Mouse (Mus musculus): ENCODE data around the gene Disp1. TPM values are rescaled to one million over a fixed set of nuclear protein-coding genes. Genes with fewer than 3 reads are reported as not detected.

The Disp1 gene
- 1 to 10 TPM; 7.0 to 9.2 TPM for total RNA-seq (2021)

- peak; percentile 66 for DNase-seq
- intact Hi-C loops (cut with DNase I), result no loop called here
Observed at GRCm38 (mm10) chr1:183220796-183221718, at the start of gene Disp1. TSS of gene Disp1 (minus strand) at chr1:183221522.

- DNase-seq, result no peak
- intact Hi-C loops (cut with DNase I), result loop anchor here (10.0 kb wide), 1 partner anchor 713 kb away; no protein-coding TSS in a partner anchor
Observed at GRCm38 (mm10) chr1:183267666-183268065, 46.3 kb upstream of the Disp1 start.

DNA sequence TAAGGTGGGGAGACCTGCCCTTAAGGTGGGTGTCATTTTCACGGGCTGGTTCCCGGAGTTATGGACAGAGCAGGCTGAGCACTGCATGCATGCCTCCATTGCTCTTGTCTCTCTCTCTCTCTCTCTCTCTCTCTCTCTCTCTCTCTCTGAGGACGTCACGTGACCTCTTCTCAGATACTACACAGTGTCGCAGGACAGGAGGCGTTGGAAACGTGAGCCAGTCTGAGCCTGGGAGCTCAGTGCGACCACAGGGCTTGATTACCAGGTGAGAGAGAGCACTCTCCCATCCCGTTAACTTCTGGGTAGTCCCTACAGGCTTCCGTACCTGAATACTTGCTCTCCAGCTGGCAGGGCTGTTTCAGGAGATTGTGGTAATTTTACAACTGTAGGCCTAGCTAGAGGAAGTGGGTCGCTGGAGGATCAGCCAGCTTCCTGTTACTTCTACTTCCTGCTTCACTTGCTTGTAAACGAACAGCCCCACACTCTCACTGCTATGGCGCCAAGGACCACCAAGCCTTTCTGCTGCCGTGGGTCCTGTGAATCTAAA is 44.7 kb upstream of the Disp1 start:
- intact Hi-C loops (cut with DNase I), result loop anchor here (10.0 kb wide), 1 partner anchor 711 kb away; no protein-coding TSS in a partner anchor
- DNase-seq, result no peak

DNA sequence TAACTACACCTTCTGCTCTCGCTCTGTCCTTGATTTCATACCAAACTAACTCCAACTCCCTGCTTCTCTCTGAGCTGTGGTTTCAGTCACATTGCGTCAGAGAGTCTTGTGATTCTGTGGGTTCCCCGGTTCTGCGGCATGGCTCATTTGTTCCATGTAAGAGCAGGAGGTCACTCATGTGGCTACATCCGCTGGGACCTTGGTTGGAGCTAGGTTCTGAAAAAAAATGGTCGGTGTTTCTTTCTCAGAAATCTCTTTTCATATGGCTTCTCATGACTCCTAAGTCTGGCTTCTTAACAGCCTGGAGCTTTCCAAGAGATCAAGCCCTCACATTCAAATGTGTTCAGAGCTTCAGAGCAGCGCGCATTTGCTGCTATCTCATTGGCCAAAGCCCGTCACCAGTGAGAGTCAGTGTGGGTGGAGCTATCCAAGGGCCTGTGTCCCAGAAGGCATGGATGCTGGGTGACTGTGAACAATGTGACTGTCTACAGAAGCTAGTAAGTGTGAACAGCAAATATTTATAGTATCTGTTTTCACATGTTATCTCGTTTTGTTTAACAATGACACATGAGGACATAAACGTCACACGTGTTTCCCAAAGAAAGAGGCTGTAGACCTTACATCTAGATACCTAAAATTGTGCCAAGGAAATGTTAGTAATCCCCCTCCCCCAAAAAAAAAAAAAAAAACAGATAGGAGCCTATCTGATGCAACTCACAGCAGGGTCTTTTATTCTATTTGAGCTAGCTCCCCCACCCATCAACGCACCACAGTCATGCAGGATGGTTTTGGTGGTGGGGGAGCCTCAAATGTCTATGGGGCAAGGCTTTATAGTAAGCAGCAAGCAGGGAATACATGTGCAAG is 43.1 kb upstream of the Disp1 start:
- DNase-seq, result no peak
- intact Hi-C loops (cut with DNase I), result loop anchor here (10.0 kb wide), 1 partner anchor 710 kb away; no protein-coding TSS in a partner anchor

GRCm38 (mm10) chr1:183252574-183252973 is 31.3 kb upstream of the Disp1 start:
- intact Hi-C loops (cut with DNase I), result no loop called here
- no peak for DNase-seq

DNA sequence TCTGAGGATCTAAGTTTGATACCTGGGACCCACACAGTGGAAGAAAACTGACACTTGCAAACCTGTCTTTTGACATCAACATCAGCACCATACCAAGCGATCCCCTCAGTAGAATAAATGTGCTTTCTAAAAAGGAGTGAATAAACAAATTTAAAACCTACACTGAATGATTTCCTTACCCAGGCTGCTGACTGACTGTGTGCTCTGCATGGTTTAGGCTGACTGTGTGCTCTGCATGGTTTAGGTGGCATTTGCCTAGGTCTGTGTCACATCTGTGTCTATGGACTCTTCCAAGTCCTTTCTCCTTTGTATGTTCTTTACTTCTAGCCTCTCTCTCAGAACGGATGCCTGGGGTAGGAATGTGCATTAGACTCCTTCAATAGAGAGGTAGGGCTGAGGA is 30.5 kb upstream of the Disp1 start:
- intact Hi-C loops (cut with DNase I), result no loop called here
- no peak for DNase-seq

DNA sequence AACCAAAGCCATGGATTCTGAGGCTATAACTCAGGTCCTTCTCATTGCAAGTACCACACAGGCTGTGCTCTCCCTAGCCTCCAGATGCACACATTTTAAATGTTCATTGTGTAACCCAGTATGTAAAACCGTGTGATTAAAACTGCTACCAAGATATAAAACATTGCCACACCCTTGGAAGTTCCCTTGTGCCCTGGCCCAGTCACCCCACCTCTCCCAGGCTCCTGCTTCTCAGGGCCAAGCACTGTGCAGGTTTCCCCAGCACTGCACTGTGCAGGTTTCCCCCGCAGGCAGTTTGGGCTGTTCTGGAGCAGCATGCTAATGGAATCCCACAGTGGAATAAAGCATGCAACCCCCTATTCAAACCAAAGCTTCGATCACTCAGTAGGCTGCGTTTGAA is 29.3 kb upstream of the Disp1 start:
- intact Hi-C loops (cut with DNase I), result no loop called here
- DNase-seq, result no peak

DNA sequence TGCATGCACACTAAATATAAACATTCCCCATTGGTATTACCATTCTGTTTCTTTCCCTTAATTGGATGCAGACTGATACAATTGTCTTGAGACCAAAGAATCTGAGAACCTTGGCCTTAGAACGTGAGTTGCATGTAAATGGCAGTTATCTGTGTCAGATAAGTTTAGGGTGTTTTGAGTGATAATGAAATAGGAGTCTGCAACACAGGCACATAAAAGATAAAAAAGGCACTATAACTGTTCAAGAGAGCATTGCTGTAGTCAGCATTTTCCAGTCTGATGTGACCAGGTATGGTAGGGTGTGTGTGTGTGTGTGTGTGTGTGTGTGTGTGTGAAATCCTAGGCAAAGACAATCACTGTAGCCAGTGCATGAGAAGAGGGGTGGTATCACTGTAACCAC is 26.8 kb upstream of the Disp1 start:
- no peak for DNase-seq
- intact Hi-C loops (cut with DNase I), result no loop called here

DNA sequence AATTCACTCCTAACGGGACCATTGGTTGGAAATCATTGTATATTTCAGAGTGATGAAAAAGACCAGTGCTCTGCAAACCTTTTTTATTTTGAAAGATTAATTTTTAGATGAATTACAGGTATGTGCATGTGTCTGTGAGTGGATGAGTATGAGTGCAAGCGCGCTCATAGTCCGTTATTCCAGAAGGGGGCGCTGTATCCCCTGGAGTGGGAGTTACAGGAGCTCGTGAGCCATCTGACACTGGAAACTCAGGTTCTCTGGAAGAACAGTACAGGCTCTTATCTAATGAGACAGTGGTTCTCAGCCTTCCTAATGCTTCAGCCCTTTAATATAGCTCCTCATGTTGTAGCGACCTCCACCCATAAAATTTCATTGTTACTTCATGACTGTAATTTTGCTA is 22.0 kb upstream of the Disp1 start:
- no peak for DNase-seq
- intact Hi-C loops (cut with DNase I), result no loop called here

DNA sequence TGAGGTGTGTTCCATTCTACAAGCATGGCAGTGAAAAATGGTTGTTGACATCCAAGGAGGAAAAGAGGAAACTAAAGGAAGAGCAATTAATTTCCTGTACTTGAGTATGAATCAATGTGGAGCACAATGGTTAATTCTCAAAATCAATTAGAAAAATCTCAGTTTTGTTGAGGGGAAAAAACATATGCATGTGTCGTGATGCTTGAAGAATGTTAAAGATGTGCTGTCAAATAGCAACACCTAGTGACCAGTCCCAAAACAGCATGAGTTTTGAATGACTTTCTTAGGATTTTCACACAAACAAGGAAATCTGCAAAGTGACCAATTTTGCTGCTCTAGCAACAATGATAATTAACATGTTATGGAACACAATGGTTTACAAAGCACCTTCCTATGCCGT is 16.6 kb upstream of the Disp1 start:
- intact Hi-C loops (cut with DNase I), result loop anchor here (10.0 kb wide), 1 partner anchor 673 kb away; the partner anchor contains the start of gene Capn8
- DNase-seq, result no peak

GRCm38 (mm10) chr1:183236460-183236859 is 15.1 kb upstream of the Disp1 start:
- intact Hi-C loops (cut with DNase I), result loop anchor here (10.0 kb wide), 1 partner anchor 672 kb away; the partner anchor contains the start of gene Capn8
- DNase-seq, result no peak

DNA sequence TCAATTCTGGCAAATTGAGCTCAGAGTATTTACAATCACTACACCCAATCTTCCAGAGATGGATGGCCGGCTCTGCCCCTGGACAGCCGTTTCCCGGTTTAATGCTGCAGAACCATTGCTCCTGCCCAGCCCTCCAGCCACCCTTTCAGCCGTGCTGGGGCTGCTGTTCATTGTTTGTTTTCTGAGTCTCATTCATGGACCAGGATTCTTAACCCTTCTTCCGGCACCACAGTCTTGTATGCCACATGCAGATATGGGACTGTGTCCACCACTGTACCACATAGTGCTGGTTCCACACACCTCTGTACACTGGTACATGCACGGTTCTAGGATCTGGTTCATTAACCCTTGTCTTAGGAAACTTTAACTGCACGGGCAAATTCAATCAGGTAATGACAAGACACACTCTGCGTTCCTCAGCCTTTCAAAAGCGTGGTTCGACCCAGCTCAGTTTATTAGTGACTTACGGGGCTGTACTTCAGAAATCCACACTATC is 12.4 kb upstream of the Disp1 start:
- intact Hi-C loops (cut with DNase I), result loop anchor here (10.0 kb wide), 1 partner anchor 669 kb away; the partner anchor contains the start of gene Capn8
- no peak for DNase-seq

DNA sequence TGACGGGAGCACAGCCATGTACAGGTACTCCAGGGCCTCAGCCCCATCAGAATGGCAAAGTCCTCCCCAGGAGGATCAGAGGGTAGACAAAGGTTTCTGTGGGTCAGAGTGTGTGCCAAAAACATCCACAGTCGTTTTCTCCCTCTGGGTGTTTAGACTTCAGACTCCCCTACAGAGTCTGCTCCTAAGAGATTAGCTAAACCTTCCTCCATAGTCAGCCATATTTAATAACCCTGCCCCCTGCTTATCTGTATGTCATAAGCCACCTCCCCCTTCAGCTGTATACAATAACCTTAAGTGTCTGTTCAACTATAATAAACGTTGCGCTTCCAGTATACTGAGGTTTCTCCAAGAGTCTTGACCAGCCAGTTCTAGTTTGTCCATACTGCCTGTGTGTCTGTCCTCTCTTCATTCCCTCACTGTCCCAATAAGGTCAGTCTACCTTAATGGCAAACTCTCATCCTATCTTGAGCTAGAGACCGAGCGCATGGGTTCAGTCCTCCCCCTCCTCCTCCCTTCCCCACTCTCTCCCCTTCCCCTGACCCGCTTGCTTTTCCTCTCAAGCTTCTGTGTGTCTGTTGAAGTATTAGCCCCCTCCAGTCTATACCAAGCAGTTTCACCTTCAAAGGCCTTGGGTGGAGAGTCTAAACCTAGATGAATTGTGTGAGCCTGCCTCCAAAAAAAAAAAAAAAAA is 11.8 kb upstream of the Disp1 start:
- intact Hi-C loops (cut with DNase I), result loop anchor here (10.0 kb wide), 1 partner anchor 668 kb away; the partner anchor contains the start of gene Capn8
- DNase-seq, result no peak

DNA sequence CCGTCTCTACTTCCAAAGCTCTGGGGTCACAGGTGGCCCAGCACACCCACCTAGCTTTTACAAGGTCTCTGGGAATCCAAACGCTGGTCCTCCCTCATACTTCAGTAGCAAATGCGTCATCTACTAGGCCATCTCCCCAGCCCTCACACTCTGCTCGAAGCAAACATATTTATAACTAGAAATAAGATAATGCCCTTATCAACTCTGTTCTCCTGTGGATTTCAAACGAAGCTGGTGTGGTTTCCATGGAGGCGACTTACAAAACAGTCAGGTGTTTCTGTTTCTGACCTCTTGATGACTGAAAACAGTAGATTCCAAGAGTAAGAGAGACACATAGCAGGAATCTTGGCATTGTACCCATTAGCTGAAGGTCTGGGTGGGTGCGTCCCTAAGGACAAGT is 6.1 kb upstream of the Disp1 start:
- no peak for DNase-seq
- intact Hi-C loops (cut with DNase I), result no loop called here

DNA sequence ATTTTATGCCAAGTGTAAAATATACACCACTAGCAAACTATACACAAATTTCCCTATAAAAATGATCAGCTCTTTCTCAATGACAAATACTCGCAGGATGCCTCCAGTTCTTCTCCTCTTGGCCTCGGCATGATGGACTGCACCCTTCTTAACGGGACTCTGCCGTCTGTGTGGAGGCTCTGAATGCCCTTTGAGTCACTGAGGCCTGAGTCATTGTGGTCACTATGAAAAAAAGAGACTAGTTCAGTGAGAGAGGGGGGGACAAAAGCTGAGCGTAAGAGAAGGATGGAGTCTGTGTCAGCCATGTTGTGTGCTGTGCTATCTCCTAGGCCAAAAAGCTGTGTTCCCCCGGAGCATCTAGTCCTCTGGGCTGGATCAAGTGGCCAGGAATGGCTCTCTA is 2.3 kb downstream of the Disp1 start:
- intact Hi-C loops (cut with DNase I), result no loop called here
- DNase-seq, result no peak

DNA sequence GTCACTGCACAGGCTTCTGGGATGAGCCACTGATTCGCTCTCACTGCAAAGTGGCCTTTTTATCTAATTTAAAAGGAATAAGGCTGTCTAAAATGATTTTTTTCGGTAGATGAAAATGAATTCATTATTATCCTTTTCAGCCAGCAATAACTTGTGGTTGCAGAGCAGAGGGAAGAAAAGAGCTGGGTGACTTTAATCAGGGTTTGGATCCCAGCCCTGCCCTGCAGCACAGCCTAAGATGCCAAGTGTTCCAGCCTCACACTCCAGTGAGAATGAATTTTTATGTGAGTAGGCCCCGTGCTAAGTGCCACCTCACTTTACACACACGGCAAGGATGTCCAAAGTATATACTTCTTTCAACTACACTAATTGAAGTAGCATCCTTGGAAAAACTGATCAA is 4.6 kb downstream of the Disp1 start:
- no peak for DNase-seq
- intact Hi-C loops (cut with DNase I), result no loop called here

DNA sequence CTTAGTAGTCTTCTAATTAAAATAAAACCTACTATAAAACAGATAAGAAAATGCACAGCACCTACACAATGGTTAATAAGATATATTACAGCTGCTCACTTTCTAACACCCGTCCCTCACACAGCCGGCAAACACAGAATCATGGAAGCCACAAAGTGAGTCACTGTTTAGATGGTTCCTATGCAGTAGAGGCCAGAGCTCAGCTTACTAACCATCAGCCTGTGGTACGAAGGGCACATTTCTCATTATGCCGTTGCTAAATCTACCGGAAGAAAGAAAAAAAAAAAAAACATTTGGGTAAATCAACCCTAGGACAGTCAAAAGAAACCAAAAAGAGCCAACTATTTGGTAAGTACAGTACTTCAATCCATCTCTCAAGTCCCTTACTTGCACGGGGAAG is 5.6 kb downstream of the Disp1 start:
- intact Hi-C loops (cut with DNase I), result no loop called here
- DNase-seq, result no peak

DNA sequence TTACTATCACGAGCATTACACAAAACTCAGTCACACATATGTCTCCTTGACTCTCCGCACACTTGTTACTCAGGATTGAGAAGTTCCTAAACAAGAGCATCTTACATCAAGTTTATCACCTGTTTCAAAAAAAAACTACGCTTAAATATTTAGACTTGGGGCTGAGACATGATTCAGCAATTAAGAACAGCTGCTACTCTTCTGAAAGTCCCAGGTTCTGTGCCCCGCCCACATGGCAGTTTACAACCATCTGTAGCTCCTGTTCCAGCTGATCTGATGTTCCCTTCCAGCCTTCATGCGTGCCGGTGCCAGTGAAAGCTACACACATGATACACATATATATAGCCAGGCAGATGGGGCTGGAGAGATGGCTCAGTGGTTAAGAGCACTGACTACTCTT is 7.5 kb downstream of the Disp1 start:
- intact Hi-C loops (cut with DNase I), result no loop called here
- no peak for DNase-seq

DNA sequence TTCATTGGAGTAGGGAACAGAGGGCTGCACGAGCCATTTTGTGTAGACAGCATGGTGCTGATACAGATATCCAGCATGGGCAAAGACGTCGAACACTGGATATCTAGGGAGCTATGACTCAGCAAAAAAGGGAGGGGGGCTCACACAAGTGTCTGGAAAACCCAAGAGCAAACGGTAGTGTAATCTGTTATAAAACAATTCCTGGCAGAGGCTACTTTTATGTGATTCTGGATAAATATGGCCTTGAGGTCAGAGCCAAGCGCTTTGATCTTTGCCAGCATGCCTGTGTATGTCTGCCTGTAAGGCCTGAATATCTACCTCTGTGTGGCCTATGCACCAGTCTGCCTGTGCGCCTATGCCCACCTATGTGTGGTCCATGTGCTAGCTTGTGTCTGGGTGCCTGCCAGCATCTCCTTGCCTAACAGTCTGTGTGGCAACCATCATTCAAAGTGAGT is 8.5 kb downstream of the Disp1 start:
- DNase-seq, result peak; percentile 58
- intact Hi-C loops (cut with DNase I), result no loop called here

- DNase-seq, result no peak
- intact Hi-C loops (cut with DNase I), result no loop called here
Observed at GRCm38 (mm10) chr1:183210115-183210514, 11.2 kb downstream of the Disp1 start.

Measured in left cerebral cortex, postnatal 4 days (tissue).